Mouse (Mus musculus): Measurements from ENCODE around the gene Plekhf1.

The Plekhf1 gene

GRCm38 (mm10) chr7:38189136-38189982 is 38.5 kb downstream of the Plekhf1 start:
- ATAC-seq (ENCODE audit: insufficient number of reproducible peaks, low FRiP score, low TSS enrichment) = no peak

GRCm38 (mm10) chr7:38188281-38189075 is 39.3 kb downstream of the Plekhf1 start:
- no peak for ATAC-seq (ENCODE audit: insufficient number of reproducible peaks, low FRiP score, low TSS enrichment)

- no peak for ATAC-seq (ENCODE audit: insufficient number of reproducible peaks, low FRiP score, low TSS enrichment)
Measured at GRCm38 (mm10) chr7:38187796-38188195, 40.0 kb downstream of the Plekhf1 start.

GRCm38 (mm10) chr7:38186861-38187260 is 41.0 kb downstream of the Plekhf1 start:
- ATAC-seq (ENCODE audit: insufficient number of reproducible peaks, low FRiP score, low TSS enrichment) = no peak

- no peak for ATAC-seq (ENCODE audit: insufficient number of reproducible peaks, low FRiP score, low TSS enrichment)
Measured at GRCm38 (mm10) chr7:38184786-38185185, 43.0 kb downstream of the Plekhf1 start.

- ATAC-seq (ENCODE audit: insufficient number of reproducible peaks, low FRiP score, low TSS enrichment) = no peak
Measured at GRCm38 (mm10) chr7:38184418-38184745, 43.4 kb downstream of the Plekhf1 start.

GRCm38 (mm10) chr7:38183709-38184417 is 44.0 kb downstream of the Plekhf1 start:
- peak; percentile 90 for ATAC-seq (ENCODE audit: insufficient number of reproducible peaks, low FRiP score, low TSS enrichment)

- ATAC-seq (ENCODE audit: insufficient number of reproducible peaks, low FRiP score, low TSS enrichment) = peak; percentile 16
Measured at GRCm38 (mm10) chr7:38182962-38183687, 44.7 kb downstream of the Plekhf1 start, which contains the start of gene 1600014C10Rik. TSS of gene 1600014C10Rik (plus strand) at chr7:38183217.

GRCm38 (mm10) chr7:38182596-38182961 is 45.2 kb downstream of the Plekhf1 start:
- ATAC-seq (ENCODE audit: insufficient number of reproducible peaks, low FRiP score, low TSS enrichment) = peak; percentile 51

GRCm38 (mm10) chr7:38181366-38181765 is 46.5 kb downstream of the Plekhf1 start:
- ATAC-seq (ENCODE audit: insufficient number of reproducible peaks, low FRiP score, low TSS enrichment) = no peak

- no peak for ATAC-seq (ENCODE audit: insufficient number of reproducible peaks, low FRiP score, low TSS enrichment)
Measured at GRCm38 (mm10) chr7:38179896-38180295, 47.9 kb downstream of the Plekhf1 start.

GRCm38 (mm10) chr7:38176056-38176455 is 51.8 kb downstream of the Plekhf1 start:
- no peak for ATAC-seq (ENCODE audit: insufficient number of reproducible peaks, low FRiP score, low TSS enrichment)

GRCm38 (mm10) chr7:38174321-38175148 is 53.3 kb downstream of the Plekhf1 start:
- ATAC-seq (ENCODE audit: insufficient number of reproducible peaks, low FRiP score, low TSS enrichment) = no peak

- no peak for ATAC-seq (ENCODE audit: insufficient number of reproducible peaks, low FRiP score, low TSS enrichment)
Measured at GRCm38 (mm10) chr7:38173871-38174270, 53.9 kb downstream of the Plekhf1 start.

GRCm38 (mm10) chr7:38167724-38168141 is 60.1 kb downstream of the Plekhf1 start:
- peak; percentile 49; the same call in 1 of the 2 replicates for ATAC-seq (ENCODE audit: insufficient number of reproducible peaks, low FRiP score, low TSS enrichment)
